Mouse (Mus musculus) CD8-positive naive resting alpha-beta T cell, adult 2 months (primary cell): Measurements from ENCODE around the gene Srebf1.

Experiments
- DNase-seq, 2 experiments: peaks; one replicate each; pipeline ENCODE4 v3.0.0; 2022; ENCODE audit warnings: low read depth in 2 of 2, low spot score in 2 of 2

Gene Srebf1

GRCm38 (mm10) chr11:60182116-60182670 is 40.2 kb downstream of the Srebf1 start:
- DNase-seq, result no peak

- no peak for DNase-seq
These were observed 43.9 kb downstream of the Srebf1 start for GRCm38 (mm10) chr11:60178506-60178905.

- DNase-seq, result no peak
These were observed 44.4 kb downstream of the Srebf1 start for GRCm38 (mm10) chr11:60178005-60178404.

GRCm38 (mm10) chr11:60176975-60177657 is 45.3 kb downstream of the Srebf1 start:
- no peak for DNase-seq

- DNase-seq, result peak in 1 of 2 experiments; percentile 34
These were observed 46.0 kb downstream of the Srebf1 start for GRCm38 (mm10) chr11:60176182-60176974.

- DNase-seq, result no peak
These were observed 46.8 kb downstream of the Srebf1 start for GRCm38 (mm10) chr11:60175371-60176181.

- DNase-seq, result no peak
These were observed 48.7 kb downstream of the Srebf1 start for GRCm38 (mm10) chr11:60173606-60174184.

GRCm38 (mm10) chr11:60172074-60172473 is 50.3 kb downstream of the Srebf1 start:
- no peak for DNase-seq

GRCm38 (mm10) chr11:60168780-60169179 is 53.6 kb downstream of the Srebf1 start:
- DNase-seq, result no peak

GRCm38 (mm10) chr11:60165076-60165475 is 57.3 kb downstream of the Srebf1 start:
- no peak for DNase-seq

- no peak for DNase-seq
These were observed 57.9 kb downstream of the Srebf1 start for GRCm38 (mm10) chr11:60164450-60164849.

GRCm38 (mm10) chr11:60163362-60163761 is 59.0 kb downstream of the Srebf1 start:
- no peak for DNase-seq

GRCm38 (mm10) chr11:60162547-60162946 is 59.8 kb downstream of the Srebf1 start:
- no peak for DNase-seq

GRCm38 (mm10) chr11:60161146-60161874 is 61.1 kb downstream of the Srebf1 start:
- no peak for DNase-seq

- no peak for DNase-seq
These were observed 61.8 kb downstream of the Srebf1 start for GRCm38 (mm10) chr11:60160454-60161114.

GRCm38 (mm10) chr11:60159955-60160354 is 62.4 kb downstream of the Srebf1 start:
- no peak for DNase-seq

GRCm38 (mm10) chr11:60158271-60158670 is 64.1 kb downstream of the Srebf1 start:
- no peak for DNase-seq

GRCm38 (mm10) chr11:60155690-60156089 is 66.7 kb downstream of the Srebf1 start:
- no peak for DNase-seq

GRCm38 (mm10) chr11:60153936-60154335 is 68.4 kb downstream of the Srebf1 start:
- no peak for DNase-seq

GRCm38 (mm10) chr11:60152339-60152738 is 70.0 kb downstream of the Srebf1 start:
- DNase-seq, result no peak
